Mouse (Mus musculus) small intestine, adult 2 months (tissue): ENCODE measurements around the gene Bcl2l12.

ENCODE experiments used
- CTCF ChIP-seq: fragments of 200-500 bp; IDR thresholded peaks from 2 replicates; pipeline ENCODE4 v1.5.1; 2012; ENCODE audit warnings: low read depth, mild to moderate bottlenecking, control low read depth, inconsistent platforms, low read length, moderate library complexity, mixed read lengths; ENCODE audit not compliant: insufficient replicate concordance, insufficient read length; ENCODE audit errors: extremely low read depth
- POLR2A ChIP-seq: fragments of 200-500 bp; IDR thresholded peaks from 2 replicates; pipeline ENCODE4 v1.6.1; 2012; ENCODE audit warnings: low read depth, mild to moderate bottlenecking, control low read depth, inconsistent platforms, low read length, moderate library complexity

DNA sequence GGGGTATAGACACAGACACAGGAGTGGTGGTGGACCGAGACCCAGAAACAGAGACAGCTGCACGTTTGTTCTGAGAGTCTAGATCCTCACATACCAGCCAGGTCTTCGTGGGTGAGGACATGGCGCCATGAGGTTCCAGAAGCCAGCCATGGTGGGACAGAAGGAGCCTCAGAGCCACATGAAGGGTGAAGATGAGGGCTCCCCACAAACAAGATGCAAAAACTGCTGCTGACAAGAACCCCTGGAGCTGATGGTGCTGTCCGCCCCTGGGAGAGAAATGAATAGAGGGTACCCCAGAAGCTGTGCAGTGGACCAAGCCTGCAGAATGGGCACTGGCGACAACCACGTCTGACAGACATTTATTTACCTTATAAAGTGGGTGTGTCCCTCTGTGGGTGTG lies 27.4 kb downstream of the Bcl2l12 start:
- no peak for TF ChIP-seq CTCF
- no peak for TF ChIP-seq POLR2A
